Mouse (Mus musculus) neutrophil, adult 5-6 weeks (primary cell): ENCODE results near the gene Zfp583. TPM values are rescaled to one million over a fixed set of nuclear protein-coding genes. Genes with fewer than 3 reads are reported as not detected.
"Not testable (repeated sequence)": the region's sequence is repeated elsewhere in the genome, so short reads cannot be mapped to it uniquely, and the experiment has no call there.

ENCODE experiments used
- ATAC-seq: fragments of 151-379, 151-347 bp; 2 replicates; pipeline ENCODE4 v1.8.0; 2017; ENCODE audit warnings: mild to moderate bottlenecking, moderate TSS enrichment; ENCODE audit not compliant: insufficient number of reproducible peaks, poor library complexity, low FRiP score, severe bottlenecking; ENCODE audit errors: extremely low read depth
- total RNA-seq: library from RNA; stranded (forward); fragments of 200-1000 nt; gene quantifications from 2 replicates; pipeline ENCODE4 v1.2.3, GENCODE M21; 2017

The Zfp583 gene
- total RNA-seq, 1 experiment from 2014 or later, result 1.7 TPM

GRCm38 (mm10) chr7:6291121-6291520 is 40.0 kb downstream of the Zfp583 start:
- ATAC-seq, result not testable (repeated sequence)

GRCm38 (mm10) chr7:6286921-6287531 is 44.1 kb downstream of the Zfp583 start:
- ATAC-seq, result no peak

- ATAC-seq, result peak; percentile 70
Observed at GRCm38 (mm10) chr7:6285842-6286705, 45.0 kb downstream of the Zfp583 start, which contains the start of gene Zfp667. TSS of gene Zfp667 (plus strand) at chr7:6286579.

DNA sequence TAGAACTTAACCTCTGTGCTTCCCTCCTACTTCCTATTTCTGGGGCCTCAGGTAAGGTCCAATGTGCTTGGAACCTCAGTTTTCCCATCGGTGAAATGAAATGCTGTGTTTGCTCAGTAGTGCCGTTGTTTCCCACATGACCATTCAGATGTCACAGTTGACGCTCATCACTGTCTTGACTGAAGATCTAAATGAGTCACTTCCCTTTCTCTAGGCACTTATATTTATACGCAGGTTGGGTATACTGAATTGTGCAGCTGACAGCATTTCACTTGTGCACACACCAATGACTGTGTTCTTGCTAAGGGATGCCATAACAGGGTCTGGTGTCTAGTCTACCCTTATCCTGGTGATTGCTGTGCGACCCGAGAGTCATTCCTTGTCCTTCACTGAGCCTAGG is 45.7 kb downstream of the Zfp583 start:
- no peak for ATAC-seq

- no peak for ATAC-seq
Observed at GRCm38 (mm10) chr7:6284442-6285012, 46.6 kb downstream of the Zfp583 start.

GRCm38 (mm10) chr7:6283451-6284075 is 47.5 kb downstream of the Zfp583 start:
- peak; percentile 66 for ATAC-seq

DNA sequence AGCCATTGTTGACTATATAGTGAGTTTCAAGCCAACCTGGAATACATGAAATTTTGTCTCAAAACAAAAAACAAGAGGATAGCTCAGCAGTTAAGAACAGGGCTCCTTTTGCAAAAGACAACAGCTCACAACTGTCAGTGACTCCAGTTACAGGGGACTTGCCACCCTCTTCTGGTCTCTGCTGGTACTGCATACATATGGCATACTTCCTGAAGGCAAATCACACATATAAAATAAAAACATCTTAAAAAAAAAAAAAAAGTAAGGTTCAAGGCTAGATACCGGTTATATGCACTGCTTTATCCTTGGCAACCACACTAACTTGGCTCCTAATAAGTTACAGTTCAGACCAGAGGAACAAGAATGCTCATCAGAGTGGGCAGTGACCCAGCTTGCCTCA is 48.3 kb downstream of the Zfp583 start:
- ATAC-seq, result peak; percentile 61

DNA sequence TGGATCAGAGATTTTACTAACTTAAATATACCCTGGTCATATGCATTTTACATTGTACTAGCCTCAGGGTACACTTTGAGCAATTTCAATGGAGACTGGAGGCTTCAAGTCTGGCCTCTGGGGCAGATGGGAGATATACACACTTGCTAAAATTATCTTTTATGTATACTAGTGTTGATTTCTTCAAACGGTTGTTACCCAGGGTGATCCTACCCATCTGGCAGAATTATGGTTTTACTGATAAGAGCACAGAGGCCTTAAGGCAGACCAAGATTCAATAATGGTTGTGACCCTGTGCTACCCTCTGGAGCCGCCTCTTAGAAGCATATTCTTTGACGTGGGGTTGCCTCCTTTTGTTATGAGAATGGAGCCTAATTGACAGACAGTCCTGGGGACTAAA is 53.2 kb downstream of the Zfp583 start:
- ATAC-seq, result no peak

DNA sequence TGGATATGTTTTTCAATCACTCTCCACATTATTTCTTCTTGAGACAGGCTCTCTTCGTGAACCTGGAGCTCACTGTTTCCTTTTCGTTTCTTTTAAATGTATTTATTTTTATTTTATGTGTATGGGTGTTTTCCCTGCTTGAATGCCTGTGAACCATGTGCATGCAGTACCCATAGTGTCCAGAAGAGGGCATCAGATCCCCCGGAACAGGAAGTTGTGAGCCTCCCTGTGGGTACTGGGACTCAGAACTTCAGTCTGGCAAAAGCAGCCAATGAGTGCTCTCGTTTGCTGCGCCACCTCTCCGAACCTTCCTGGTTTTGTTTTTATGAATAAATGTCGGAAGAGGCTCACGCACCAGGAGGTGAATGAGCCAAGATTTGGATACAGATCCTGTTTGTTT is 65.4 kb downstream of the Zfp583 start:
- 0 out of 2 replicates have a peak, but pooled peaks have one; percentile 33 for ATAC-seq

Other genes starting within 250 kb of the Zfp583 start
- gene Zfp787, start 175.3 kb downstream of the Zfp583 start, total RNA-seq, result 29.7 and 29.9 TPM in 2 replicates
- gene Zfp444, start 159.1 kb downstream of the Zfp583 start, total RNA-seq, result 22.6 and 32.4 TPM in 2 replicates
- gene Galp, start 134.2 kb downstream of the Zfp583 start, total RNA-seq, result not detected in 2 replicates
- gene Zscan5b, start 109.0 kb downstream of the Zfp583 start, total RNA-seq, result not detected in 2 replicates
- gene Epp13, start 78.6 kb downstream of the Zfp583 start, total RNA-seq, result not detected in 2 replicates
- gene Zfp667, start 44.7 kb downstream of the Zfp583 start, total RNA-seq, result 5.5 and 5.8 TPM in 2 replicates
- 0.47 and 0.74 TPM in 2 replicates for gene Gm3854, start 12.5 kb upstream of the Zfp583 start, total RNA-seq
- 2.6 and 3.1 TPM in 2 replicates for gene Zfp78, start 32.0 kb upstream of the Zfp583 start, total RNA-seq
- gene Zfp28, start 52.0 kb upstream of the Zfp583 start, total RNA-seq, result 3.1 and 6.5 TPM in 2 replicates
- not detected in 2 replicates for gene Smim17, start 67.4 kb upstream of the Zfp583 start, total RNA-seq
- gene Gm20715, start 79.0 kb upstream of the Zfp583 start, total RNA-seq, result not detected in 2 replicates
- gene Olfr1344, start 107.4 kb upstream of the Zfp583 start, total RNA-seq, result not detected in 2 replicates
- not detected in 2 replicates for gene Olfr1336, start 124.9 kb upstream of the Zfp583 start, total RNA-seq
- not detected in 2 replicates for gene Olfr1346, start 135.8 kb upstream of the Zfp583 start, total RNA-seq
- not detected in 2 replicates for gene Olfr5, start 155.7 kb upstream of the Zfp583 start, total RNA-seq
- gene Olfr1347, start 168.5 kb upstream of the Zfp583 start, total RNA-seq, result not detected in 2 replicates
- gene Olfr1348, start 177.5 kb upstream of the Zfp583 start, total RNA-seq, result not detected in 2 replicates
- gene Olfr1349, start 191.7 kb upstream of the Zfp583 start, total RNA-seq, result not detected in 2 replicates
- gene Olfr1350, start 233.6 kb upstream of the Zfp583 start, total RNA-seq, result not detected in 2 replicates